Mouse (Mus musculus): Measurements from ENCODE around the gene Galnt10.

GRCm38 (mm10) chr11:57654386-57654785, 9.1 kb downstream of the Galnt10 start:
- TF ChIP-seq ZC3H11A (IDR thresholded peaks at IDR 0.05; ENCODE audit: borderline replicate concordance, low read depth, low read length) (no peak), CHD2 (IDR thresholded peaks at IDR 0.05; ENCODE audit: low read depth, low read length) (no peak), MAFK (IDR thresholded peaks at IDR 0.05; ENCODE audit: insufficient read depth, low read depth, low read length) (no peak), ZNF384 (IDR thresholded peaks at IDR 0.05; ENCODE audit: low read depth, low read length) (no peak)

All from ES-E14 (cell line).